Mouse (Mus musculus) cerebellum, adult 11 months (tissue): ENCODE results near the gene Smug1.

Experiments
- DNase-seq: peaks from one replicate; pipeline ENCODE4 v3.0.0; 2022

The Smug1 gene

GRCm38 (mm10) chr15:103176874-103177421 lies 10.1 kb upstream of the Smug1 start:
- DNase-seq: peak; percentile 89

- no peak for DNase-seq
These were observed 6.4 kb upstream of the Smug1 start for GRCm38 (mm10) chr15:103173251-103173650.

- peak; percentile 38 for DNase-seq
These were observed 5.6 kb upstream of the Smug1 start for GRCm38 (mm10) chr15:103172537-103172936.

GRCm38 (mm10) chr15:103171276-103171675 lies 4.4 kb upstream of the Smug1 start:
- DNase-seq: no peak

- no peak for DNase-seq
These were observed 3.4 kb upstream of the Smug1 start for GRCm38 (mm10) chr15:103170316-103170679.

DNA sequence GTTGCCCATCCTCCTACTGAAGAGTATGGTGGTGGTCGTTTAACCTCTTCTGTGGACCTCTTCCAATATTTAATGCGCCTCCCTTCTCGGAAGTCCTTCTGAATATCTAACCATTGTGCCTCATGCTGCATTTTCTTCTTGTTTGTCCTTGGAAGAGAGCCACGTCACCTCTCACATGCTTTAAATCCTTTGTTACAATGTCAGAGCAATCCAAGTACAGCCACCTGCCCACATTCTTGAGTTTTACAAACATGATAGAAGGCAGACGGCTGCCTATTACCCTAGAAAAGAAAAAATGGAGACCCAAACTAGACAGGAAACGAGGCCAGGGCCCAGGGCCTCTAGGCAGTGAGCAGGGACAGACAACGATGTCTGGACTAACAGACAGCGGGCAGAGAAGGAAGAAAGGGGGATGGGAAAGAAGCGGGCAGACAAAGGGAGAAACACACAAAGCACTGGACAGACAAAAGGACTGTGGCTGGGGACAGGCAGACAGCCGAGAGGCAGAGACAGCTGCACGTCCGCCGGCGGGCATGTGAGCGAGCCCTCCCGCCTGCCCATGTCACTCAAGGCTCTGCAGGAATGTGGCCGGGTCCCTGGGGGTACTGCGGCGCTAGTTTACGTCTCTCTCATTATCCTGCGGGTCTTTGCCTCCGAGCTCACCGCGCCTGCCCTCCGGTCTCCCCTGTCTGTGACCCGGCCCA lies 2.9 kb upstream of the Smug1 start:
- DNase-seq: no peak

DNA sequence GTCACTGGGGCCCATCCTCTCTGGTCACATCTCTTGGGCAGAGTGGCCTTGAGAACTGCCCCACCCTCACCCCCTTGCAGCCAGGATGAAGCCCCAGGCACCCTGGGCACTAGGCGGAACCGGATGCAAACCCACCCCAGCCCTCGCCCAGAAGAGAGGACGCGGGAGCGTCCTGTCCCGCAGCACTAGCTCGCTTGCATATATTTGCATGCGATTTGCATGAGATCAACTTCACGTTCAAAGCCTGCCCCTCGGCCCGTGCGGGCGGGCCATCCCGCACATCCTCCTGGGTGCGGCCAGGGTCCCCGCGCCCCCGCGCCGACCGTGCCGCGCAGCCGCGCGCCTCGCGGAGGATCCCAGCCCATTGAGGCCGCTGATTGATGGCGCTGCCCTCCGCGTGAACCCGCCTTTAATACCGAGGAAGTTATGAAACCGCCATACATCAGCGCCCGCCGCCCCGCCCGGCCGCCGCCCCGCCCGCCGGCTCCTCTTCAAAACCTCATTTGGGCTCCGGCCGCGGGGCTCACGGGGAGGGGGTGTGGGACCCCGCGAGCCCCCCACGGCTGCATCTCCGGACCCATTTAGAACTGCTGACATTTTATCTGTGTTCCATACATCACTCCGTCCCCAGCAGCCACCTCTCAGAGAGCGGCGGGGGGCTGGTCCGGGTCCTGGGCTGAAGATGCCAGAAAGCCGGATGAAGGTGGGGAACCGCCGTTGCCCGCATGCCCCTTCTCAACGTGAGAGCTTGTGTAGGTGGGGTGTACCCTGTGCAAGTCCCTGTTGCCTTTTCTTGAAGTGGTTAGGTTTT lies 2.1 kb upstream of the Smug1 start:
- DNase-seq: peak; percentile 43

DNA sequence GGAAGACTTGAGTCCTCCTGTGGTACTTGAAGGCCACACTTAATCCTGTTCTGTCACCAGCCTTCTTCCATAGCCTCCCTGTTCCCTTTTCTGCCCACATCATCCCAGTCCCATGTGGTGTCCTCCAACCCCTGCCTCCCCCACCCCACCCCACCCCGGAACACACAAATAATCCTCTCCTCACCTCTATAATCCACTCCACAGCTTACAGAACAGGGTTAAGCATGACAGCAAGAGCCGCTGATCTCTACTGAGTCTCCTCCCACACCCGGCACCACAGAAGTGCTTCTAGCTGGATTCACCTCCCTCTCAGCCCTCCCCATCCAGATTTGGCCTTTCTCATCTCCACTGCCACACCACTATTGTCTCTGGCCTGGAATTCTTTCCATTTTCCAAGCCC lies 894 bp upstream of the Smug1 start:
- DNase-seq: no peak

DNA sequence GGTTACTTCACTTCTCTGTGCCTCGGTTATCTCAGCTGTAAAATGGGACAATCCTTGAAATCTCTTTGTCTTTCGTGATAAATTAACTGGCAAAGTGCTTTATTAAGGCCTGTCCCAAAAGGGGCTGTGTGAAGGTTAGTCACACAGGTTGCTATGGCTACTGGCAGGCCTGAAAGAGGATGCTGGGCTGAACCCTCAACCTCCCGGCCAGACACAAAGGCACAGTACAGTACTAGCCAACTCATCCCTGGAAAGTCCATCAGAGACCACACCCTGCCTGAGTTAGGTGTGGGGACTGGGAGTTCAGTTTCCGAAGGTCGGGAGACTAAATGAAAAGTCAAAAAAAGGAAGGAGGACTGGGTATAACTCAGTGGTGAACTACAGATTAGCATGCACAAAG lies 968 bp downstream of the Smug1 start:
- DNase-seq: no peak

DNA sequence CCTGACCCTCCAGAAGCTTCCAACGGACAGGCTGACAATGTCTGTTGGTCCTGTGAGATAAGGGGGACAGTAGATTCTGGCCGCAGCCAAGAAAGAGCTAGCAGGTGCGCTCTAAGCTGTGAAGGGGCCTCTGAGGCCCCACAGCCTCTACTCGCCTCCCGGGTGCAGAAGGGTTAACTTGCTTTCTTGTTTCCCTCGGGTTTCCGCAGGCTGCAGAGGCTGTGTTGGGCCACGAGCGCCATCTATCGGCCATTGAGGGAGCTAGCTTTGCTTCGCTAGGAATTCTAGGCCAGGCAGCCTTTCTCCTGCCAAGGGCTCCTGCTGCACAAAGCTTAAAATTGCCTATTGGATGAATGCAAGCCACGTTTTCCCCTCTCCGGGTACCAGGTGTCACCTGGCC lies 1.5 kb downstream of the Smug1 start:
- peak; percentile 89 for DNase-seq

DNA sequence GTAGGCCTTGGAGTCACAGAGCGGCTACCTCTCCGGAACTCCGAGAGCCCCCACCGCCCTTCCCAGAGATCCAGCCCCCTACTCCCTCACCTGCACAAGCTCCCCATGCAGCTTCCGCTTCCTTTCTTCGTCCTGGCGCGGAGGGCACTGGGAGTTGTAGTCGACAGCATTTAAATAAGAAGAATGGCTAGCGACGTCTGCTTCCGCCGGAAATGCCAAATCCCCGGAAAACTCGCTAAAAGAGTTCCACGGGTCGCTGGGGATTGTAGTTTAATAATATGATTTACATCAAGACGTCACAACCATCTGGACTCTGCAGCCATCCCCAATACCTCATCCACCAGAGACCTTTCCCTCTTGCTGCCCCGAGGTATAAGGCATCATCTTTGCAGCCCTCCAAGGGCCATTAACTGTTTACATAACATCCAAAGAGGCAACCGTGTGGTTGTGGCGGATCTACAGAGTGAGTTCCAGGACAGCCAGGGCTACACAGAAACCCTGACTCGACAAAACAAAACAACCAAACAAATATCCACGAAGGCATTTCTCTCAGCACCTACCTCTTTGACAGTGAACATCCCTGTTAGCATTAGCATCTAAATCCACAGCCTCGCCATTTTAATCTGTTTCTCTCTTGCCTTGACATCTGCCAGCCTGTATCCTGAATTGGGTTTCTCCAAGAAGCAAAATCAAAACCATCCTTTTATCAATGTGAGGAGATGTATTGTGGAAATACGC lies 3.5 kb downstream of the Smug1 start:
- peak; percentile 85 for DNase-seq

GRCm38 (mm10) chr15:103157585-103157984 lies 9.3 kb downstream of the Smug1 start:
- DNase-seq: no peak

GRCm38 (mm10) chr15:103156890-103157289 lies 10.0 kb downstream of the Smug1 start:
- no peak for DNase-seq

GRCm38 (mm10) chr15:103155366-103156321 lies 11.2 kb downstream of the Smug1 start:
- DNase-seq: no peak

- no peak for DNase-seq
These were observed 13.8 kb downstream of the Smug1 start for GRCm38 (mm10) chr15:103152890-103153610.

GRCm38 (mm10) chr15:103152371-103152770 lies 14.5 kb downstream of the Smug1 start:
- DNase-seq: no peak

- no peak for DNase-seq
These were observed 19.1 kb downstream of the Smug1 start for GRCm38 (mm10) chr15:103147779-103148178.

DNA sequence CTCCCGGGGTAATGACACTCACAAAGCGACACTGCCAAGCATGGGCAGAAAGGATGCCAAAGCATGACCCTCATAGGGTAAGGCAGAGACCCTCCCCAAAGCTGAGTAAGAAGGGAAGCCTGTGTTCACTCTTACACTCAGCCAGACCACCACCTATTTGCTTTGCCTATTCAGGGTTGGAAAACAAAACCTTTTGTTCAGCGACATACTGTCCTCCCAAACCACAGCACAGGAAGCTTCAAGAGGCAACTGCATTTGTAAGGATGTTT lies 19.5 kb downstream of the Smug1 start:
- DNase-seq: no peak

GRCm38 (mm10) chr15:103146627-103147421 lies 20.1 kb downstream of the Smug1 start:
- no peak for DNase-seq

- no peak for DNase-seq
These were observed 21.1 kb downstream of the Smug1 start for GRCm38 (mm10) chr15:103145635-103146299.
